Comparison of ENCODE assay signal across 9 mouse cellular contexts in the genomic region with DNA sequence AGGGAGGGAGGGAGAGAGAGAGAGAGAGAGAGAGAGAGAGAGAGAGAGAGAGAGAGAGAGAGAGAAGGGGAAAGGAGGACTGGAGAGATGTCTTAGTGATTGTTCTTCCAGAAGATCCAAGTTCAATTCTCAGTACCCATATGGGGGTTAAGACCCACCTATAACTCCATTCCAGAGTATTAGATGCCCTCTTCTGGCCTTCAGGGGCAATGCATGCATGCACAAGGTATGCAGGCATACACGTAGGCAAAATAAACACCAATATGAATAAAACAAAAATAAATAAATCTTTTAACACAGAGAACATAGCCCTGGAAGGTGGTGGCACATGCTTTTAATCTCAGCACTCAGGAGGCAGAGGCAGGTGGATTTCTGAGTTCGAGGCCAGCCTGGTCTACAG. TPM values are rescaled to one million over a fixed set of nuclear protein-coding genes. Genes with fewer than 3 reads are reported as not detected.
DNase-seq lines count a peak whose midpoint lies in the region; ATAC-seq and TF ChIP-seq lines count a peak whose summit lies in the region.
"Had no signal": no experiment of that assay in that cellular context is flagged by ENCODE, and none has a peak within 500 bp of the region (broad histone marks: within the 10 kb centered on the region; RNA-seq: fewer than 3 reads in every experiment).

No protein-coding gene starts in this region.

- ATAC-seq in CD4-positive, CD25-positive, alpha-beta regulatory T cell, adult 4 months = no peak
- ATAC-seq in megakaryocyte progenitor cell, adult 5-6 weeks (replicated peaks; ENCODE audit: poor library complexity) = no peak
- ATAC-seq: hindbrain, embryonic 16.5 days had no signal

- H3K4me3 ChIP-seq in layer of hippocampus, adult 2 months = no peak overlapping the region

- TF ChIP-seq CTCF in layer of hippocampus, adult 2 months (conservative IDR thresholded peaks at IDR 0.05) = peak; percentile 65

- no peak overlapping the region for H3K27ac ChIP-seq in layer of hippocampus, adult 2 months

- DNase-seq in CD4-positive, CD25-positive, alpha-beta regulatory T cell, adult 2 months (ENCODE audit: low read depth, low spot score) = peak; percentile 18
- DNase-seq in layer of hippocampus, adult 2 months (ENCODE audit: low spot score in 2 of 2) = no peak
- no peak for DNase-seq in layer of hippocampus, adult 9-11 months
- peak; percentile 56 for DNase-seq in A20 (ENCODE audit: low read depth, low spot score)
- DNase-seq in embryo, embryonic 11 days = peak; percentile 17
- DNase-seq in cerebellum, postnatal 4 days (ENCODE audit: low spot score in 2 of 2) = no peak

RNA-seq across cellular contexts. Expression of gene Prdx1, which starts 16.1 kb away (rescaled TPM):
- 100 to 1,000 TPM; 602 to 696 TPM for polyA plus RNA-seq in CD4-positive, CD25-positive, alpha-beta regulatory T cell, adult 4 months (2017; shearing (Covaris generic))
- total RNA-seq in layer of hippocampus, adult 2 months (2021) = 100 to 1,000 TPM; 143 to 151 TPM
- 400 and 435 TPM in 2 replicates for total RNA-seq in megakaryocyte progenitor cell, adult 5-6 weeks (2015)
- total RNA-seq in megakaryocyte progenitor cell, adult 5-6 weeks (2017) = 254 and 304 TPM in 2 replicates

RNA-seq across cellular contexts. Expression of gene Akr1a1, which starts 17.8 kb away (rescaled TPM):
- 100 to 1,000 TPM; 296 to 324 TPM for polyA plus RNA-seq in CD4-positive, CD25-positive, alpha-beta regulatory T cell, adult 4 months (2017; shearing (Covaris generic))
- total RNA-seq in layer of hippocampus, adult 2 months (2021) = 100 to 1,000 TPM; 376 to 387 TPM
- total RNA-seq in megakaryocyte progenitor cell, adult 5-6 weeks (2015) = 370 and 377 TPM in 2 replicates
- 591 and 829 TPM in 2 replicates for total RNA-seq in megakaryocyte progenitor cell, adult 5-6 weeks (2017)

RNA-seq across cellular contexts. Expression of gene Mmachc, which starts 38.9 kb away (rescaled TPM):
- 1 to 10 TPM; 3.4 to 9.2 TPM for polyA plus RNA-seq in CD4-positive, CD25-positive, alpha-beta regulatory T cell, adult 4 months (2017; shearing (Covaris generic))
- 10 to 100 TPM; 16.4 to 20.8 TPM for total RNA-seq in layer of hippocampus, adult 2 months (2021)
- 36.9 and 44.9 TPM in 2 replicates for total RNA-seq in megakaryocyte progenitor cell, adult 5-6 weeks (2015)
- 19.8 and 23.0 TPM in 2 replicates for total RNA-seq in megakaryocyte progenitor cell, adult 5-6 weeks (2017)

RNA-seq across cellular contexts. Expression of gene Ccdc163, which starts 39.0 kb away (rescaled TPM):
- polyA plus RNA-seq in CD4-positive, CD25-positive, alpha-beta regulatory T cell, adult 4 months (2017; shearing (Covaris generic)) = 10 to 100 TPM; 50.5 to 55.9 TPM
- total RNA-seq in layer of hippocampus, adult 2 months (2021) = 1 to 10 TPM; 3.9 to 6.0 TPM
- total RNA-seq in megakaryocyte progenitor cell, adult 5-6 weeks (2015) = 35.5 and 56.1 TPM in 2 replicates
- total RNA-seq in megakaryocyte progenitor cell, adult 5-6 weeks (2017) = 12.0 and 17.6 TPM in 2 replicates

RNA-seq across cellular contexts. Expression of gene Nasp, which starts 41.5 kb away (rescaled TPM):
- 10 to 100 TPM; 44.2 to 46.8 TPM for polyA plus RNA-seq in CD4-positive, CD25-positive, alpha-beta regulatory T cell, adult 4 months (2017; shearing (Covaris generic))
- 10 to 100 TPM; 28.0 to 32.5 TPM for total RNA-seq in layer of hippocampus, adult 2 months (2021)
- total RNA-seq in megakaryocyte progenitor cell, adult 5-6 weeks (2015) = 179 and 194 TPM in 2 replicates
- 414 and 474 TPM in 2 replicates for total RNA-seq in megakaryocyte progenitor cell, adult 5-6 weeks (2017)

Comparison
In these comparisons a context has a peak if more than half of its experiments do, and no peak if none do; other contexts are left out.
1. DNase-seq: peak in CD4-positive, CD25-positive, alpha-beta regulatory T cell, adult 2 months (single experiment), A20 (single experiment) and embryo, embryonic 11 days (single experiment); none in layer of hippocampus, adult 2 months (0 of 2), layer of hippocampus, adult 9-11 months (single experiment) and cerebellum, postnatal 4 days (0 of 2).